Mouse (Mus musculus) lung, adult 2 months (tissue): ENCODE measurements around the gene Dmtf1.
A peak's percentile ranks its signal among the peaks of the same experiment; 100 is the strongest.

Experiments
- CTCF ChIP-seq: fragments of 200-500 bp; IDR thresholded peaks from 2 replicates; pipeline ENCODE4 v1.5.1; 2011; ENCODE audit warnings: mild to moderate bottlenecking, low read length, control low read depth; ENCODE audit not compliant: insufficient read depth
- POLR2A ChIP-seq: fragments of 200-500 bp; IDR thresholded peaks from 2 replicates; pipeline ENCODE4 v1.6.1; 2011; ENCODE audit warnings: low read depth, mild to moderate bottlenecking, control low read depth, low read length, borderline replicate concordance; ENCODE audit errors: extremely low read depth

DNA sequence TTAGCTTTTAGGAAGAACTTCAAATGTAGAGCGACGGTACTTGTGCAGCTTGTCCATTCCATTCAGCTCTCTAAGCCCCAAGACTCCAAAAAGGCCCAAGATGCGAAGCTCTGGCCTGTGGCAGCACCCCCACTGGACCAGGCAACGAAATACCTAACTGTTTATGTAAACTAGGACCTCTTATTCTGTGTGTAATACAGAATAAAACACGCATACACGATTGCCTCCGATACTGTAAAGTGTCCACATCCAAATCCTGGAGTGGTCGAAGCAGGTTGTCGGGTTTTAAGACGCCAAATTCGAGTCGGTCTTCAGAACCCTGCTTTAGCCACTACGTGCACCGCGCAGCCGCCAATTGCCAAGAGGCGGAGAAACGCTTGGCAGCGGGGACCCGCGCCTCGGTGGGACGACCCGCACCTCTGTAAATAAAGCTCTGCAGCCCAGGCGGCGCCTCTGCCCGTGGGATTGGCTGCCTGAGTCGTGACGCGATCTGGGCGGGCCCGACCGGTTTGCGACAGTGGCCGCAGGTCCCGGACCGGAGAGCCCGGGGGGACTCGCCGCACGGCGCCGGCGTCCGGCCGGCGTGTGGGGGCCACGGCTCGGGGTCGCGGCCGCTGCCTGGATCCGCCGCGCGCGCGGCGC lies 61.2 kb downstream of the Dmtf1 start, which contains the start of gene Tmem243:
- no peak for TF ChIP-seq CTCF
- TF ChIP-seq POLR2A = peak; percentile 77; the same call in 1 of the 2 replicates
